Mouse (Mus musculus) G1E (cell line): ENCODE data around the gene Cdh24.

Experiments used
- CTCF ChIP-seq: IDR thresholded peaks from 2 replicates; pipeline ENCODE4 v1.5.1; 2012; ENCODE audit warnings: low read depth, low read length, inconsistent platforms, mixed read lengths
- GATA1 ChIP-seq: IDR thresholded peaks from 2 replicates; pipeline ENCODE4 v1.6.1; 2012; ENCODE audit warnings: borderline replicate concordance, low read length, inconsistent platforms, mixed read lengths
- TAL1 ChIP-seq: conservative IDR thresholded peaks from 2 replicates; pipeline ENCODE4 v1.6.1; 2012; ENCODE audit warnings: low read depth, low read length, inconsistent platforms, mixed read lengths

- TF ChIP-seq TAL1 (no peak), CTCF (no peak), GATA1 (no peak)
Measured at GRCm38 (mm10) chr14:54686522-54687143, 45.5 kb upstream of the Cdh24 start, which contains the start of gene Acin1.
